Mouse (Mus musculus) kidney, adult 2 months (tissue): ENCODE measurements around the gene Tmf1.

ENCODE experiments used
- CTCF ChIP-seq: fragments of 200-500 bp; conservative IDR thresholded peaks from 2 replicates; pipeline ENCODE4 v1.5.1; 2011; ENCODE audit warnings: low read depth, mild to moderate bottlenecking, control low read depth, low read length, moderate library complexity, mixed read lengths; ENCODE audit not compliant: insufficient read depth, insufficient read length
- POLR2A ChIP-seq: fragments of 200-500 bp; IDR thresholded peaks from one replicate; pipeline ENCODE4 v1.6.1; 2011; ENCODE audit warnings: low read depth, low read length, control low read depth

- TF ChIP-seq POLR2A: no peak
- no peak for TF ChIP-seq CTCF
Measured at GRCm38 (mm10) chr6:97118327-97118726, 60.6 kb downstream of the Tmf1 start.
